Mouse (Mus musculus) heart, embryonic 13.5 days (tissue): ENCODE data around the gene Golt1a. TPM values are rescaled to one million over a fixed set of nuclear protein-coding genes. Genes with fewer than 3 reads are reported as not detected.

Experiments used
- ATAC-seq: fragments of 200-750 bp; cut with Nextera tagmentation; 2 replicates; pipeline ENCODE4 v1.8.0; 2017; ENCODE audit warnings: moderate TSS enrichment; ENCODE audit not compliant: insufficient number of reproducible peaks, low FRiP score, low TSS enrichment; ENCODE audit errors: extremely low read depth
- H3K27ac ChIP-seq: fragments of 300-500 bp; sonication (generic); replicated peaks from 2 replicates; pipeline ENCODE4 v1.5.1; 2015; ENCODE audit warnings: moderate library complexity, mild to moderate bottlenecking, inconsistent platforms
- H3K27me3 ChIP-seq: fragments of 300-500 bp; sonication (generic); replicated peaks from 2 replicates; pipeline ENCODE4 v1.6.1; 2015; ENCODE audit warnings: mild to moderate bottlenecking, inconsistent platforms
- H3K36me3 ChIP-seq: fragments of 300-500 bp; sonication (generic); 2 replicates; pipeline ENCODE4 v1.6.1; 2015; ENCODE audit warnings: mild to moderate bottlenecking, inconsistent platforms
- H3K4me1 ChIP-seq: fragments of 300-500 bp; sonication (generic); 2 replicates; pipeline ENCODE4 v1.6.1; 2015; ENCODE audit warnings: inconsistent platforms
- H3K4me2 ChIP-seq: fragments of 300-500 bp; sonication (generic); 2 replicates; pipeline ENCODE4 v1.6.1; 2015; ENCODE audit warnings: inconsistent platforms, mild to moderate bottlenecking, moderate library complexity
- H3K4me3 ChIP-seq: fragments of 300-500 bp; sonication (generic); 2 replicates; pipeline ENCODE4 v1.5.1; 2015; ENCODE audit warnings: moderate library complexity, mild to moderate bottlenecking, inconsistent platforms
- H3K9ac ChIP-seq: fragments of 300-500 bp; sonication (generic); 2 replicates; pipeline ENCODE4 v1.6.1; 2015; ENCODE audit warnings: inconsistent platforms, mild to moderate bottlenecking, moderate library complexity
- H3K9me3 ChIP-seq: fragments of 300-500 bp; sonication (generic); 2 replicates; pipeline ENCODE4 v1.6.1; 2016; ENCODE audit warnings: inconsistent platforms
- WGBS: fragments of 180-500 bp; shearing (Covaris S2); methylation state at CpG from one replicate; pipeline ENCODE4 v1.1.7; 2015; ENCODE audit warnings: mixed read lengths; 5-methylcytosine and 5-hydroxymethylcytosine counted together
- polyA plus RNA-seq: library from polyadenylated mRNA; unstranded; fragments of >200 nt; fragmentation: Nextera tagmentation; extraction: Ambion mirVana; gene quantifications from 2 replicates; pipeline ENCODE4 v1.2.1, GENCODE M21; 2015

Gene Golt1a
- polyA plus RNA-seq, 1 experiment from 2014 or later = 0.13 TPM

- Histone ChIP-seq H3K4me1 (peaks cover 11% of the 10 kb centered on the region), H3K4me3 (no peak within 1 kb of the TSS), H3K4me2 (no peak within 1 kb of the TSS), H3K36me3 (no peaks in the 10 kb centered on the region), H3K27me3 (peaks cover 45% of the 10 kb centered on the region), H3K9me3 (no peaks in the 10 kb centered on the region), H3K9ac (no peak within 1 kb of the TSS), H3K27ac (no peak within 1 kb of the TSS)
- ATAC-seq = no peak
- 100% methylated on average over 1 of the region's 1 CpGs for WGBS
Measured at GRCm38 (mm10) chr1:133350210-133350609, 40.6 kb downstream of the Golt1a start, which contains the start of gene Ren1. Ren1 (plus strand) TSS chr1:133350510.

- no peak overlapping the region for H3K4me3 ChIP-seq
- H3K4me1 ChIP-seq = peaks cover 15% of the 10 kb centered on the region
- no peaks in the 10 kb centered on the region for H3K36me3 ChIP-seq
- no peaks in the 10 kb centered on the region for H3K9me3 ChIP-seq
- WGBS = 54% methylated on average over 9 of the region's 9 CpGs
- ATAC-seq = no peak
- H3K27me3 ChIP-seq = peaks cover 60% of the 10 kb centered on the region
- H3K9ac ChIP-seq = no peak overlapping the region
- no peak overlapping the region for H3K27ac ChIP-seq
- no peak overlapping the region for H3K4me2 ChIP-seq
Measured at GRCm38 (mm10) chr1:133351762-133352161, 42.2 kb downstream of the Golt1a start.

- Histone ChIP-seq H3K9ac (no peak overlapping the region), H3K27ac (no peak overlapping the region), H3K27me3 (peaks cover 72% of the 10 kb centered on the region), H3K4me3 (no peak overlapping the region), H3K36me3 (no peaks in the 10 kb centered on the region), H3K4me1 (peaks cover 8% of the 10 kb centered on the region; the same call in 1 of the 2 replicates), H3K4me2 (no peak overlapping the region), H3K9me3 (no peaks in the 10 kb centered on the region)
- whole genome bisulfite sequencing = 39% methylated on average over 12 of the region's 12 CpGs
- ATAC-seq = no peak
Measured at GRCm38 (mm10) chr1:133353371-133353809, 43.8 kb downstream of the Golt1a start.

GRCm38 (mm10) chr1:133355469-133355868 is 45.9 kb downstream of the Golt1a start:
- 51% methylated on average over 5 of the region's 5 CpGs for WGBS
- Histone ChIP-seq H3K4me1 (peaks cover 5% of the 10 kb centered on the region; the same call in 1 of the 2 replicates), H3K9me3 (no peaks in the 10 kb centered on the region), H3K27me3 (peaks cover 84% of the 10 kb centered on the region), H3K9ac (no peak overlapping the region), H3K4me2 (no peak overlapping the region), H3K36me3 (no peaks in the 10 kb centered on the region), H3K4me3 (no peak overlapping the region), H3K27ac (no peak overlapping the region)
- ATAC-seq = no peak

- 44% methylated on average over 15 of the region's 15 CpGs for WGBS
- no peak overlapping the region for H3K4me2 ChIP-seq
- no peak overlapping the region for H3K9ac ChIP-seq
- no peak overlapping the region for H3K27ac ChIP-seq
- peaks cover 5% of the 10 kb centered on the region; the same call in 1 of the 2 replicates for H3K4me1 ChIP-seq
- no peak overlapping the region for H3K4me3 ChIP-seq
- H3K9me3 ChIP-seq = no peaks in the 10 kb centered on the region
- ATAC-seq = no peak
- peaks cover 83% of the 10 kb centered on the region for H3K27me3 ChIP-seq
- no peaks in the 10 kb centered on the region for H3K36me3 ChIP-seq
Measured at GRCm38 (mm10) chr1:133355912-133356311, 46.3 kb downstream of the Golt1a start.

GRCm38 (mm10) chr1:133356330-133356729 is 46.7 kb downstream of the Golt1a start:
- Histone ChIP-seq H3K9me3 (no peaks in the 10 kb centered on the region), H3K4me1 (peaks cover 5% of the 10 kb centered on the region; the same call in 1 of the 2 replicates), H3K9ac (no peak overlapping the region), H3K27me3 (peaks cover 79% of the 10 kb centered on the region), H3K4me2 (no peak overlapping the region), H3K4me3 (no peak overlapping the region), H3K27ac (no peak overlapping the region), H3K36me3 (no peaks in the 10 kb centered on the region)
- ATAC-seq = no peak
- WGBS = 57% methylated on average over 8 of the region's 8 CpGs

GRCm38 (mm10) chr1:133361006-133361405 is 51.4 kb downstream of the Golt1a start:
- H3K27me3 ChIP-seq = peaks cover 78% of the 10 kb centered on the region
- H3K36me3 ChIP-seq = no peaks in the 10 kb centered on the region
- H3K4me2 ChIP-seq = no peak overlapping the region
- ATAC-seq = no peak
- no peak overlapping the region for H3K27ac ChIP-seq
- peaks cover 26% of the 10 kb centered on the region for H3K4me1 ChIP-seq
- no peak overlapping the region for H3K4me3 ChIP-seq
- H3K9me3 ChIP-seq = no peaks in the 10 kb centered on the region
- no peak overlapping the region for H3K9ac ChIP-seq
- 86% methylated on average over 6 of the region's 6 CpGs for WGBS

GRCm38 (mm10) chr1:133362103-133362502 is 52.5 kb downstream of the Golt1a start:
- no peak for ATAC-seq
- peaks cover 79% of the 10 kb centered on the region for H3K27me3 ChIP-seq

GRCm38 (mm10) chr1:133363276-133364021 is 53.8 kb downstream of the Golt1a start, which contains the start of gene Etnk2:
Etnk2 (plus strand) TSS chr1:133363572.
- Histone ChIP-seq H3K4me1 (peaks cover 38% of the 10 kb centered on the region), H3K27ac (no peak within 1 kb of the TSS), H3K36me3 (no peaks in the 10 kb centered on the region), H3K4me3 (peak within 1 kb of the TSS; percentile 61), H3K4me2 (peak within 1 kb of the TSS; percentile 88), H3K9me3 (no peaks in the 10 kb centered on the region), H3K27me3 (peaks cover 68% of the 10 kb centered on the region), H3K9ac (peak within 1 kb of the TSS; percentile 71)
- 1% methylated on average over 52 of the region's 52 CpGs for WGBS
- peak; percentile 53; the same call in 1 of the 2 replicates for ATAC-seq

More at GRCm38 (mm10) chr1:133362103-133362502, 52.5 kb downstream of the Golt1a start:
- Histone ChIP-seq H3K4me2 (no peak overlapping the region), H3K9ac (no peak overlapping the region), H3K9me3 (no peaks in the 10 kb centered on the region), H3K4me1 (peaks cover 25% of the 10 kb centered on the region), H3K4me3 (no peak overlapping the region), H3K27ac (no peak overlapping the region), H3K36me3 (no peaks in the 10 kb centered on the region)
- 85% methylated on average over 5 of the region's 5 CpGs for WGBS

GRCm38 (mm10) chr1:133364022-133364630 is 54.5 kb downstream of the Golt1a start:
- H3K36me3 ChIP-seq = no peaks in the 10 kb centered on the region
- peak overlapping the region; percentile 71 for H3K9ac ChIP-seq
- H3K4me3 ChIP-seq = peak overlapping the region; percentile 61
- no peak for ATAC-seq
- 3% methylated on average over 27 of the region's 27 CpGs for WGBS
- H3K9me3 ChIP-seq = no peaks in the 10 kb centered on the region
- H3K4me1 ChIP-seq = peaks cover 40% of the 10 kb centered on the region
- peaks cover 61% of the 10 kb centered on the region for H3K27me3 ChIP-seq
- H3K4me2 ChIP-seq = peak overlapping the region; percentile 88
- H3K27ac ChIP-seq = no peak overlapping the region

- Histone ChIP-seq H3K4me1 (peaks cover 40% of the 10 kb centered on the region), H3K36me3 (no peaks in the 10 kb centered on the region), H3K4me2 (0 out of 2 replicates have a peak overlapping the region, but pooled peaks have one; percentile 88), H3K9ac (no peak overlapping the region; the same call in 1 of the 2 replicates), H3K9me3 (no peaks in the 10 kb centered on the region), H3K27me3 (peaks cover 53% of the 10 kb centered on the region), H3K4me3 (no peak overlapping the region; the same call in 1 of the 2 replicates), H3K27ac (no peak overlapping the region)
- ATAC-seq = no peak
- 33% methylated on average over 2 of the region's 2 CpGs for WGBS
Measured at GRCm38 (mm10) chr1:133364890-133365289, 55.3 kb downstream of the Golt1a start.
